Comparison of ENCODE assay signal across 8 mouse cellular contexts in the genomic region with DNA sequence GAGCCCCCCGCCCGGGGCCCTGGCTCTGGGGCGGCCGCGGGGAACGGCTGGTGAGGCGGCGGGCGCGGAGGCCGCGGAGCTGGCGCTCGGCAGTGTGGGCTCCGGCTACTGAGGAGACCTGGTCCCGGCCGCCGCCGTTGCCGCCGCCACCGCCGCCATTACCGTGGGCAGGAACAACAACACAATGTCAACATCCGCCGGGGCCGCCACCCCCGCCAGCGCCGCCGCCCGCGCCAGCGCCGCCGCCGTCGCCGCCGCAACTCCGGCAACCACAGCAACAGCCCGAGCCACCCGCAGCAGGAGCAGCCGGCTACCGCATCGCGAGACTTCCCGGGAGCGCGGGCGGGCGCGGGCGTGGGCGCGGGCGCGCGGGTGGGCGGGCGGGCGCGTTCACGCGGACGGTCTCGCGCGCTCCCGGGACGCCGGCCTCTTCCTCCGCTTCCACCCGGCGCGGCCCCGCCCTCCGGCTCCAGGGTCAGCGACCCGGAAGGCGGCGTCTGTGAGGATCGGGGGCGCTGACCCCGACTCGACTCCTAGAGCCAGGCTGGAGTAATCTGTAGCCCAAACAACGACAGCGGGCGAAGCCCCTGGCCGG. TPM values are rescaled to one million over a fixed set of nuclear protein-coding genes. Genes with fewer than 3 reads are reported as not detected.
DNase-seq lines count a peak whose midpoint lies in the region; ATAC-seq and TF ChIP-seq lines count a peak whose summit lies in the region.

A gene (minus strand): TSS at position 465 of the 595 bp plus-strand sequence.

- peak; percentile 83 to 84 for DNase-seq in B cell, adult 2 months
- DNase-seq in brain, adult 2 months (ENCODE audit: low read depth, low spot score) = peak; percentile 87
- peak; percentile 81 for DNase-seq in kidney, postnatal 0 days (ENCODE audit: low spot score)
- peak; percentile 85 for DNase-seq in liver, embryonic 11.5 days (ENCODE audit: low spot score)
- DNase-seq in spleen, postnatal 4 days (ENCODE audit: low spot score in 2 of 2) = peak; percentile 83 to 92

- H3K36me3 ChIP-seq in heart, embryonic 12.5 days = 0 out of 2 replicates have a peak, but pooled peaks cover 6% of the 10 kb centered on the region
- no peaks in the 10 kb centered on the region for H3K36me3 ChIP-seq in kidney, postnatal 0 days (ENCODE audit: insufficient read depth, low read length)
- no peaks in the 10 kb centered on the region for H3K36me3 ChIP-seq in liver, embryonic 11.5 days (ENCODE audit: control insufficient read depth, insufficient read depth, low read length)
- no peaks in the 10 kb centered on the region for H3K36me3 ChIP-seq in myocyte (ENCODE audit: control insufficient read depth, insufficient read depth)

- peak within 1 kb of the TSS; percentile 86 for H3K27ac ChIP-seq in heart, embryonic 12.5 days (ENCODE audit: poor library complexity, severe bottlenecking)
- H3K27ac ChIP-seq in kidney, postnatal 0 days = peak within 1 kb of the TSS; percentile 95
- peak within 1 kb of the TSS; percentile 85 for H3K27ac ChIP-seq in liver, embryonic 11.5 days (ENCODE audit: low read depth, low read length)

- H3K79me2 ChIP-seq in myocyte (ENCODE audit: control insufficient read depth, insufficient read depth) = peaks cover 45% of the 10 kb centered on the region

- H3K27me3 ChIP-seq in heart, embryonic 12.5 days (replicated peaks) = 0 out of 2 replicates have a peak, but pooled peaks cover 4% of the 10 kb centered on the region
- no peaks in the 10 kb centered on the region for H3K27me3 ChIP-seq in kidney, postnatal 0 days (ENCODE audit: insufficient read depth, low read length)
- H3K27me3 ChIP-seq in liver, embryonic 11.5 days (replicated peaks; ENCODE audit: control insufficient read depth, insufficient read depth, low read length) = no peaks in the 10 kb centered on the region
- no peaks in the 10 kb centered on the region for H3K27me3 ChIP-seq in myocyte (ENCODE audit: control insufficient read depth, insufficient read depth, insufficient read length)

- ATAC-seq in erythroblast, adult 5-6 weeks (replicated peaks; ENCODE audit: low FRiP score, poor library complexity, severe bottlenecking) = peak; percentile 78
- peak; percentile 91 for ATAC-seq in heart, embryonic 12.5 days (ENCODE audit: insufficient number of reproducible peaks, low FRiP score)
- peak; percentile 91 for ATAC-seq in kidney, postnatal 0 days (replicated peaks; ENCODE audit: low FRiP score, low read depth)
- peak; percentile 87 for ATAC-seq in liver, embryonic 11.5 days (replicated peaks; ENCODE audit: low FRiP score)

- peak within 1 kb of the TSS; percentile 92 for H3K4me2 ChIP-seq in heart, embryonic 12.5 days
- peak within 1 kb of the TSS; percentile 77 for H3K4me2 ChIP-seq in kidney, postnatal 0 days (ENCODE audit: low read length)
- H3K4me2 ChIP-seq in liver, embryonic 11.5 days = peak within 1 kb of the TSS; percentile 88
- peak within 1 kb of the TSS; percentile 93 for H3K4me2 ChIP-seq in myocyte (ENCODE audit: low read depth)

- peak within 1 kb of the TSS; percentile 95 for H3K4me3 ChIP-seq in heart, embryonic 12.5 days
- H3K4me3 ChIP-seq in kidney, postnatal 0 days (replicated peaks; ENCODE audit: low read depth, low read length) = peak within 1 kb of the TSS; percentile 98
- peak within 1 kb of the TSS; percentile 90 for H3K4me3 ChIP-seq in liver, embryonic 11.5 days (ENCODE audit: low read depth, low read length)
- peak within 1 kb of the TSS; percentile 71 for H3K4me3 ChIP-seq in myocyte

- TF ChIP-seq CTCF in kidney, postnatal 0 days (IDR thresholded peaks at IDR 0.05; ENCODE audit: low read depth) = no peak

- peaks cover 2% of the 10 kb centered on the region; the same call in 1 of the 2 replicates for H3K9me3 ChIP-seq in heart, embryonic 12.5 days (replicated peaks)
- H3K9me3 ChIP-seq in kidney, postnatal 0 days (replicated peaks; ENCODE audit: low read length) = no peaks in the 10 kb centered on the region
- no peaks in the 10 kb centered on the region for H3K9me3 ChIP-seq in liver, embryonic 11.5 days (ENCODE audit: control insufficient read depth, low read length)

- under 1% methylated on average over 73 of the region's 90 CpGs for WGBS in heart, embryonic 12.5 days
- 0% methylated on average over 71 of the region's 90 CpGs for WGBS in kidney, postnatal 0 days
- under 1% methylated on average over 57 of the region's 90 CpGs for WGBS in liver, embryonic 11.5 days

- H3K9ac ChIP-seq in heart, embryonic 12.5 days = peak within 1 kb of the TSS; percentile 99
- peak within 1 kb of the TSS; percentile 99 for H3K9ac ChIP-seq in kidney, postnatal 0 days (ENCODE audit: low read depth, low read length)
- peak within 1 kb of the TSS; percentile 86 for H3K9ac ChIP-seq in liver, embryonic 11.5 days (ENCODE audit: low read depth, low read length)

- peaks cover 15% of the 10 kb centered on the region for H3K4me1 ChIP-seq in heart, embryonic 12.5 days (replicated peaks)
- peaks cover 5% of the 10 kb centered on the region for H3K4me1 ChIP-seq in kidney, postnatal 0 days (replicated peaks; ENCODE audit: insufficient read depth, low read length)
- peaks cover 2% of the 10 kb centered on the region for H3K4me1 ChIP-seq in liver, embryonic 11.5 days (replicated peaks; ENCODE audit: control insufficient read depth, insufficient read depth, low read length)

- TF ChIP-seq POLR2A in myocyte (IDR thresholded peaks at IDR 0.05; ENCODE audit: insufficient read length, low read depth) = peak; percentile 86

- peak within 1 kb of the TSS; percentile 100 for H3ac ChIP-seq in myocyte (ENCODE audit: control insufficient read depth, insufficient read length)

TF ChIP-seq in myocyte, 11 proteins besides CTCF, POLR2A, EP300 and RAD21:
- TF ChIP-seq MAX (IDR thresholded peaks at IDR 0.05; ENCODE audit: low read depth) (no peak), MYOD1 (IDR thresholded peaks at IDR 0.05; ENCODE audit: control insufficient read depth in 1 of 3, insufficient read length in 2 of 3, low read depth in 2 of 3) (peak in 1 of 3 experiments; percentile 20), MYOG (IDR thresholded peaks at IDR 0.05; ENCODE audit: control insufficient read depth in 1 of 3, insufficient read depth in 1 of 3, insufficient read length in 2 of 3, low read depth in 2 of 3) (peak in 1 of 3 experiments; percentile 32), SRF (IDR thresholded peaks at IDR 0.05; ENCODE audit: control insufficient read depth, insufficient read length, low read depth) (no peak), POLR2AphosphoS2 (IDR thresholded peaks at IDR 0.05; ENCODE audit: insufficient read length, low read depth) (peak; percentile 53)
TF ChIP-seq in myocyte: peak in this region for 3.

RNA-seq across cellular contexts. Expression of the gene that starts here (rescaled TPM):
- 29.7 and 30.2 TPM in 2 replicates for total RNA-seq in erythroblast, adult 5-6 weeks (2015; ENCODE audit: low replicate concordance)
- total RNA-seq in erythroblast, adult 5-6 weeks (2017; ENCODE audit: low replicate concordance) = 15.2 and 37.4 TPM in 2 replicates
- polyA plus RNA-seq in heart, embryonic 12.5 days (2016; fragmentation: Nextera tagmentation; extraction: Ambion mirVana) = 39.9 and 40.5 TPM in 2 replicates
- 43.3 and 51.3 TPM in 2 replicates for polyA plus RNA-seq in kidney, postnatal 0 days (2015; fragmentation: Nextera tagmentation; extraction: Ambion mirVana)
- polyA plus RNA-seq in liver, embryonic 11.5 days (2014; fragmentation: Nextera tagmentation; extraction: Ambion mirVana) = 32.7 and 33.2 TPM in 2 replicates
- polyA plus RNA-seq in myocyte (2012; fragmentation: generic; extraction: Trizol) = 25.2 TPM

Comparison
In these comparisons a context has a peak if more than half of its experiments do, and no peak if none do; other contexts are left out.
1. Peak in every context shown above with its lines: DNase-seq, ATAC-seq, H3K4me3 ChIP-seq and H3K27ac ChIP-seq.